Mouse (Mus musculus): ENCODE data around the gene Sp7.
"Not testable (repeated sequence)": the region's sequence is repeated elsewhere in the genome, so short reads cannot be mapped to it uniquely, and the experiment has no call there.

Sp7 gene

DNA sequence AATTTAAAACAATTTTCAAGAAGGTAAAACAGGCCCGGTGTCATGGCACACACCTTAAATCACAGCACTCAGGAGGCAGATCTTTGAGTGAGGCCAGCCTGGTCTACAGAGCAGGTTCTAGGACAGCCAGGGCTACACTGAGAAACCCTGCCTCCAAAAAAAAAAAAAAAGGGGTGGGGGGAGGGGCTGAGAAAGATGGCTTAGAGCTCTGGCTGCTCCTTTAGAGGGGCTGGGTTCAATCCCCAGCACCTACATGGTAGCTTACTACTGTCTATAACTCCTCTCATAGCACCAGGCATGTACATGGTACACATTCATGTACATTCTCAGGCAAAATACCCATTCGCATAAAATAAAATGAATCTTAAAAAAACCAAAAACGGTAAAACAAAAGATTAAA lies 22.5 kb downstream of the Sp7 start:
- DNase-seq (ENCODE audit: low spot score in 2 of 2) = no peak

DNA sequence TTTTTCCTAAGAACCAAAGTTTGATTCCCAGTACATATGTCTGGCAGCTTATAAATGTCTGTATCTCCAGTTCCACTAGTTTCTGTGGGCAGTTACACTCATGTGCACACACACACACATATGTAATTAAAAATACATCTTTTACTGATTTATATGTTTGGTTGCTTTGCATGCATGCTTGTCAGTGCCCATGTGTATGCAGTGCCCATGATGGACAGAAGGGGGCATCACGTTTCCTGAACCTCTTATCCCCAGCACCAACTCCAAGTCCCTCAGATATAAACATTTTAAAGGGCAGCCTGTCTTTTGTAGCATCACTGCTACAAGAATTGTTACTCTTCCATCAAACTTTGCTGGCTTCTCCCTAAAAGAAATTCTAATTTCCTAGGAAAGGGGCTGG lies 25.4 kb downstream of the Sp7 start:
- DNase-seq (ENCODE audit: low spot score in 2 of 2) = peak in 1 of 2 experiments; percentile 28

DNA sequence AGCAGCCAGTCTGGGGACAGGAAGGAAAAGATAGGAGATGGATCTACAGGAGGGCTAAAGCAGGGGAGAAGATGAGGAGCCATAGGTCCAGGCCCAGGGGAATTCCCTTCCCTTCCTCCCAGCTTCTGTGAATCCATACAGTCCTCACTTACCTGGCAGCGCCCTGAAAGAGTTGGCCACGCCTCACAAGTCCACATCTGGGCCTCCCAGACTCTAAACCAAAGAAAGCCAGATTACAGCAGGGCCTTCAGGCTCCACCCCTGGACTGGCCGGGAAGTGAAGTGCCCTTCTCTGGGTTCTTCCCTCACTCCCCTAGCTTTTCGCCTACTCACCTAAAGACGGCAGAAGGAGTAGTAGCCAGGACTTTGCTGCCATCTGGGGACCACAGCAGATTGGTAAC lies 27.4 kb downstream of the Sp7 start:
- no peak for DNase-seq (ENCODE audit: low spot score in 2 of 2)

DNA sequence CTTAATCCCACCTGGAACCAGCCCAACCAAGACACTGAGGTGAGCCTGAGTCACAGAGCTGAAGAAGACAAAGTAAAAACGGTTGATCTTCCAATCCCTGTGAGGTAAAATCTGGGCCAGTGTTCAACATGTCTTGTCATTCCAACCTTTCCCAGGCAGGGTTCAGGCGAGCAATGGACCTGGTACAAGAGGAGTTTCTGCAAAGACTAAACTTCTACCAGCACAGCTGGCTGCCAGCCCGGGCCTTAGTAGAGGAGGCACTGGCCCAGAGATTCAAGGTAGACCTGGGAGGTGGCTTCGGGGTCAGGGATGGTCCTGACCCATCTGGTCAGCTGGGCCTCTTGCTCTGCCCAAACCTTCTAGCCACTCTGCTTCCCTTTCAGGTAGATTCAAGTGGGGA lies 30.0 kb downstream of the Sp7 start:
- no peak for DNase-seq (ENCODE audit: low spot score in 2 of 2)

DNA sequence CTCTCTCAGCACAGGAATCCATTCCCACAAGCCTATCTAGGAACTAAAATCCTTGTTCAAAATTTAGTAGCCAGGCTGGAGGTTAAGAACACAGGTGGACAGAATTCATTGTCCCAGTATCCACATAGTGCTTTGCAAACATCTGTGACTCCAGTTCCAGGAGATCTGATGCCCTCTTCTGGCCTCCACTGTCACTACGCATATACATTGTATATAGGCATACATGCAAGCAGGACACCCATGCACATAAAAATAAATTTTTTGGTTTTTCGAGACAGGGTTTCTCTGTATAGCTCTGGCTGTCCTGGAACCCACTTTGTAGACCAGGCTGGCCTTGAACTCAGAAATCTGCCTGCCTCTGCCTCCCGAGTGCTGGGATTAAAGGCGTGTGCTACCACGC lies 31.1 kb downstream of the Sp7 start:
- not testable (repeated sequence) for DNase-seq (ENCODE audit: low spot score in 2 of 2)

DNA sequence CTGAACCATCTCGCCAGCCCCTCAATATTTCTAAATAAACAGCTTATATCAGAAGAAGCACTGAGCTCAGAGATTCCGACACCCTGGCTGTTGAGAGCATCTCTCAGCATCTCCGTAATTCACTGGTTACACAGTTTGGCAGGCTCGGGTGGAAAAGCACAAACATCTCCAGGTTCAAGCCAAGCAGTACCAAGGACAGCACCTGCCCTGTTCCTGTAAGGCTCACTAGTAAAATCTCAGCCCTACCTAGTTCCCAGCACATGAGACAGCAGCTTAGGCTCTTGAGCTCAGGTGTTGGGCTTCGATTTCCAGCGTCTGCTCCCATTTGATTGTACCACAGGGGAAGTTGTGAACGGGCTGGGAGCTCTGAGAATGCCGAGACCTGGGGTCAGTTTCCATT lies 31.7 kb downstream of the Sp7 start:
- no peak for DNase-seq (ENCODE audit: low spot score in 2 of 2)

DNA sequence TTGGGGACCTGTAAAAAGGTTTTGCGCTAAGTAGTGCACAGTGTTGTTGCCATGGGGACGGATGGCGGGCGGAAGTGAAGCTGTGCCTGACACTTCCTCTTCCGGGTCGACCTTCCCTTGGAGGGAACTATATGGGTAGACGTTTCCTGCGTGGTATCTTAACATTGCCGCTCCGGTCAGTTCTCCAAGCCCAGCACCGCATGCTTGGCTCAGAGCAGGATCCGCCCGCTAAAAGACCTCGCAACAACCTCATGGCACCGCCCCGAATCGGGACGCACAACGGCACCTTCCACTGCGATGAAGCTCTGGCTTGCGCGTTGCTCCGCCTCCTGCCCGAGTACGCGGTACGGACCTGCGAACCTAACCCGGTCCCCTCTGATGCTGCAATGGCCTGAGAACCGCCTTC lies 35.4 kb downstream of the Sp7 start, which contains the start of gene Myg1:
Myg1 (plus strand) TSS at position 100 of the 406 bp plus-strand sequence.
- DNase-seq (ENCODE audit: low spot score in 2 of 2) = peak; percentile 82 to 84

DNA sequence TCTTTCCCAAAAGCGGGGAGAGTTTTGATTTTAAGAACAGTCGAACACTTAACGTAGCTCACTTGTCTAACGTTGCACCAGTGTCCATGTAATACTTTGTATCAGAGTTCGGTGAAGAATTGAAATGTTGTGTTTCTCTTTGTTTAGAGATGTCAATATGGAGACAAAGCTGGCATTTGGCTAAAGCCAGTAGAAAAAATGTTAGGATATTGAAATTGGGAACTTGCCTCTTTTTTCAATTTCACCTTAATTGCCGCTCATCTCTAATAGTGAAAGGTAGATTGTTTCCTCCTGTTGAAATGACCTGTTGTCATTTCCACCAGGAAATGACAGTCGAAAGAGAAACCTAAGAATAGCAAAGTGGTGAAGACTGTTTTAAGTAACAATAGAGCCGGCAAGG lies 40.1 kb downstream of the Sp7 start:
- no peak for DNase-seq (ENCODE audit: low spot score in 2 of 2)

DNA sequence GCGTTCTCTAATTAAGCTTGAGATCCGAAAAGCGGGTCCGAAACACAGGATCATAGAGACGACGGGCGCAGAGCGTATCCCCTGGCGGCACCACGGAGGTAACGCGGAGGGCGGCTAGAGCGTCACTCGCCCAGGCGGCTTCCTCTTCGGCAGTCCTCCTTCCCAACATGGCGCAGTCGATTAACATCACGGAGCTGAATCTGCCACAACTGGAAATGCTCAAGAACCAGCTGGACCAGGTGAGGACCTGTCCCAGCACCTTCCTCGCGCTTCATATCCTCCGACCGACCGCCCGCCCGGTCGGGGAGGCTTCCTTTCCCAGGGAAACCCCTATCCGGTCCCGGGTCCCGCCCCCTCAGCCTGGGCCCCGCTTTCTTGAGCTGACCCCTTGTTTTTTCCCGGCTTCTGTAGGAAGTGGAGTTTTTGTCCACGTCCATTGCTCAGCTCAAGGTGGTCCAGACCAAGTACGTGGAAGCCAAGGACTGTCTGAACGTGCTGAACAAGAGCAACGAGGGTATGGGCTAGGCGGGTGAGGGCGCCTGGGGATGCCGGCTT lies 40.9 kb downstream of the Sp7 start, which contains the start of gene Pfdn5:
Pfdn5 (plus strand) TSS at position 95 of the 555 bp plus-strand sequence.
- peak; percentile 83 to 88 for DNase-seq (ENCODE audit: low spot score in 2 of 2)

DNA sequence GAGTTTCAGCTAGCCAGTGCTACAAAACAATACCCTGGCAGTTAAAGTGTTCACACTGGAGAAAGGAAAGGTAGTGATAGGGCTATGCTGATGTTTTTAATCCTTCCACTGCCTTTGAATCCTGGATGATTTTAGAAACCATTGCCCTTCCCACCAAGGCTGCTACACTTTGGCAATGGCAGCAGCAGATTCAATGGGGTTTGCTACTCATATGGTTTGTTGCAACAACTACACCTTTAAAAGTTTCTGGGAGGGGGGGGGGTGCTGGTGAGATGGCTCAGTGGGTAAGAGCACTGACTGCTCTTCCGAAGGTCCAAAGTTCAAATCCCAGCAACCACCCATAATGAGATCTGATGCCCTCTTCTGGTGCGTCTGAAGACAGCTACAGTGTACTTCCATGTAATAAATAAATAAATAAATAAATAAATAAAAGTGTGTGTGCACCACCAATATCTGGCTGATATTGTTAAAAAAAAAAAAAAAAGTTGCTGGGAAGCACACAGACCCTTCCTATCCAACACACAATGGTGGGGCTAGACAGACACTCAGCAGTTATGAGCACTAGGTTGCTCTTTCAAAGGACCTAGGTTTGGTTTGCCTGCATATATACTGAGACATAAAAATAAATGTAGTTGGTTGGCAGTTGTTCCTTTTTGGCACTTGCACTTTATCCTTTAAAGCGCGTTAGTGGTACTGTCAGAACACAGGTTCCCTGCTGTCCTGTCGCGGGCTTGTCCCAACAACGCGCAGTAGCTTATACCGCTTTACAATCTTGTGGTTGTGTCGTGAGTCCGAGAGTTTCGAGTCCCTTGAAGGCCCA lies 42.1 kb downstream of the Sp7 start:
- peak in 1 of 2 experiments; percentile 12 for DNase-seq (ENCODE audit: low spot score in 2 of 2)

DNA sequence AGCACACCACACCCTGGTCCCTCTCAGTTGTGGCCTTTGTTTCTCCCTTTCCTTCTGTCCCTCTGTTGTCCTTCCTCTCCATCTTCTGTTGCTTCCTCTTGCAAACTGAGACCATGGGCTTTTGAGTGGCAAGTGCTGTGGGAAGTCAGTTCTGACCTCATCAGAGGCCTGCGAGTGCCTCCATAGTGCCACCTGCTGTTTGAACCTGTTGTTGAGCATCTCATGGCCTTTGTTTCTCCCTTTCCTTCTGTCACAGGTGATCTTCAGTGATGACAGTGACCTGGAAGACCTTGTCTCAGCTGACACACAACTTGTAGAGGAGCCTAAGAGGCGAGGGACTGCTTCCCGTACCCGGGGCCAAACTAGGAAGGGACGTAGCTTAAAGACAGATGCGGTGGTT lies 50.7 kb downstream of the Sp7 start:
- DNase-seq (ENCODE audit: low spot score in 2 of 2) = peak; percentile 60 to 67

DNA sequence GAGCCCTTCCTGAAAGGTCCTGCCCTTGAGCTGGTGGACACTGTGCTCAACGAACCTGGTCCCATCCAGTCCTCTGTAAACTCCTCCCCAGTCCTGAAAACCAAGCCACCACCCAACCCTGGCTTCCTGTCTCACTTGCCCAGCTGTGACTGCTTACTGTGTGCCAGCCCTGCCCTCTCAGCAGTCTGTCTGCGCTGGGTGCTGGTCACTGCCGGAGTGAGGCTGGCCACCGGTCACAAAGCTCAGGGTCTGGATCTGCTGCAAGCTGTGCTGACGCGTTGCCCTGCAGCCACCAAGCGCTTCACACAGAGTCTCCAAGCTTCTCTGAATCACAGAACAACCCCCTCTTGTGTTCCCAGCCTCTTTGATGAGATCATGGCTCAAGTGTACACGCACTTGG lies 51.7 kb downstream of the Sp7 start:
- peak; percentile 43 to 60 for DNase-seq (ENCODE audit: low spot score in 2 of 2)

DNA sequence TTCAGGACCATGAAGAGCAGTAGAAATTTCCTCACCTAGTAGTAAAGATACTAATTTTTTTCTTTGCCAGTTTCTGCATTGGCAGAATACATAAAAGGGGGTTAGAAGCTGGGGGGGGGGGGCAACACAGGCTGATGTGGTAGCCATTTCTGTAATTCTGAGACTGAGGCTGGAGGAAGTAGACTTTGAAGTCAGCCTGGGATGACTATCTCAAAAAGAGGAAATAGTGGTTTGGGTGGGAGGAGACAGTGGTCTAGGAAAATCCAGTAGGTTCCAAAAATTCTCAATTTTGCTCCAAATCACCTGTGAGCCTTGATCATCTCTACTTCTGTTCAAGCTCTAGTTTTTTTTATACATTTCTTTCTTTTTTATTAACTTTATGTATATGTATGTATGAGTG lies 55.5 kb downstream of the Sp7 start:
- no peak for DNase-seq (ENCODE audit: low spot score in 2 of 2)

DNA sequence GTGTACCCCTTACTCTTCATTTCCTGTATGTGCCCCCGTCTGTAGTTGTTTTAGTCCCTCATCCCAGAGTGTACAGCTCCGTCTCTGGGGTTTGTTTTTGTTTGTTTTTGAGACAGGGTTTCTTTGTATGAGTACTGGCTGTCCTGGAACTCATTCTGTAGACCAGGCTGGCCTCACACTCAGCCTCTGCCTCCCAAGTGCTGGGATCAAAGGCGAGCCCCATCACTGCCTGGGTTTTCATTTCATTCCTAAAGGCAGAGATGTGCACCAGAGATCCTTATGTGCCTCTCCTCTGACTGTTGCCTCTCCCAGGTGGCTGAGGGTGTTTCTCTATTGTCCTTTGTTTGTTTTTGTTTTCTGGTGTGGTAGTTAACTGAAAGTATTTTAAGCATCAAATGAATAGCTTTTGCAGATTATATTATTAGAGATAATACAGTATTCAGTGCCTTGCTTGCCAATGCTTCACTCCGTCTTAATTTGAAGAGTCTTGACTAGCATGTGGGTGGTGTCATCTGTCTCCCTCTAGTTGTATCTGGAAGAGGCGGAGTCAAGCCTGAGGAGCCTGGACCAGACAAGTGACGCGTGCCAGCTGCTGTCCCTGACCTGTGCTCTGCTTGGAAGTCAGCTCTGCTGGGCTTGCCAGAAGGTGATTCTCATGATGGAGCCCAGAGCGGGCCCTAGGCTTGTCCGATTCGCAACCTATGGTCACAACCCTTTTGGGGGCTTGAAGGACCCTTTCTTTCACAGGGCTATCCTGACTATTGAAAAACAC lies 56.7 kb downstream of the Sp7 start:
- DNase-seq (ENCODE audit: low spot score in 2 of 2) = peak; percentile 77 to 80

DNA sequence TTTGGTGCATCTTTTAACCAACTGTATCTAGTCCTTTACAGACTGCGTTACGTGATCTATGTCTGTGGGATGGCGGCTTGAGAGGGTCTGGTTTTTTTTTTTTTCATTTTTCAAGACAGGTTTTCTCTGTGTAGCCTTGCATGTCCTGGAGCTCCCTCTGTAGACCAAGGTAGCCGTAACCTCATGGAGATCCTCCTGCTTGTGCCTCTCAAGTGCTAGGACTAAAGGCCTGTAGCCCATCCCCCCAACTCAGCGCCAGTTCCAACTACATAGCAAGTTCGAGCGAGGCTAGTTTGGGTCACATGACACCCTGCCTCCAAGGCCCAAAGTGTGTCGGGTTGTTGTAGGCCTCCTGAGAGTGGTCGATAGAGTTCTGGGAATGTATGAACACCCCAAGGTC lies 58.3 kb downstream of the Sp7 start:
- DNase-seq (ENCODE audit: low spot score in 2 of 2) = no peak
